Mouse (Mus musculus): ENCODE results near the gene Zbtb32. TPM values are rescaled to one million over a fixed set of nuclear protein-coding genes. Genes with fewer than 3 reads are reported as not detected.

Zbtb32 gene
- polyA plus RNA-seq, 1 experiment: 10.2 TPM

DNA sequence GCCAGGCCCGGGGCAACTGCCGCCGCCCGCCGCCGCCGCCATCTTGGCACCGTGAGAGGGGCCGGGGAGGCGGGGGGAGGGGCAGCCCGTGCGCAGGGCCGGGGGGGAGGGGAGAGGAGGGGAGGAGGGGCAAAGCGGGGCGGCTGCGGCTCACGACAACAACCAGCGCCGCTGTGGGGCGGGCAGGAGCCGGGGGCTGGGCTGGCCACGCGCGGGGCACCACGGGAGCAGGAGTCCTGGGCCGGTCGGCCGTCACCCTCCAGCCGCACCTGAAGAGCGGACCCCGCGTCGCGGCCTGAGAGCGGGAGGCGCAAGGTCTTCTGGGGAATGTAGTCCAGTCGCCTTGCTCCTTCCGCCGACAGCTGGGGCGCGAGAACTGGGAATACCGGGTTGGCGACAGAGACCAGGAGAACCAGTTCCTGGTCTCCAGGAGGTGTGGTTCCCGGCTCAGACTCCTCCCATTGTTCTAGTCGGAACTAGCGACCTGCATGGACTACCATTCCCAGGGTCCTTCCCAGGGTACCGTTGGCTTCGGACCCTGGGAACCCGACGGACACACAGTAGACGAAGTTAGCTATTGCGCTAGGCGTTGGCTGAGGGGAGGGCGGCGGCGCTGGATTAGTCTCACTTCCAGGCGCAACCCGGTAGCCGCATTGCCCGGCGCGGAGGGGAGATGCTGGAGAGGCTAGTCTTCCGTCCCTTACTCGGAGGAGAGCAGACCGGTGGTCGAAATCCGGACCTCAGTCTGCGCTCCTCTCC lies 9.9 kb downstream of the Zbtb32 start, which contains the start of gene Kmt2b:
Gene Kmt2b, minus strand, starts transcription at position 51 of the 759 bp plus-strand sequence.
- Histone ChIP-seq H3K36me3 (ENCODE audit: control insufficient read depth, insufficient read depth, low read length) (peaks cover 15% of the 10 kb centered on the region), H3K4me1 (ENCODE audit: control insufficient read depth, insufficient read depth, insufficient read length) (peaks cover 11% of the 10 kb centered on the region), H3K4me3 (ENCODE audit: extremely low read depth, insufficient read depth, insufficient read length) (peak within 1 kb of the TSS; percentile 87), H3K27ac (ENCODE audit: insufficient read depth, low read length) (peak within 1 kb of the TSS; percentile 79), H3K27me3 (ENCODE audit: control insufficient read depth, insufficient read depth, low read length) (no peaks in the 10 kb centered on the region)
- peak; percentile 81 to 94 for DNase-seq (ENCODE audit: low read depth in 1 of 2, low spot score in 2 of 2)
- WGBS: 1% methylated on average over 53 of the region's 68 CpGs
- TF ChIP-seq POLR2A (IDR thresholded peaks at IDR 0.05; ENCODE audit: low read depth, low read length): no peak; the same call in 1 of the 2 replicates
- TF ChIP-seq CTCF (IDR thresholded peaks at IDR 0.05; ENCODE audit: extremely low read depth, insufficient read depth, insufficient read length, insufficient replicate concordance): no peak

DNA sequence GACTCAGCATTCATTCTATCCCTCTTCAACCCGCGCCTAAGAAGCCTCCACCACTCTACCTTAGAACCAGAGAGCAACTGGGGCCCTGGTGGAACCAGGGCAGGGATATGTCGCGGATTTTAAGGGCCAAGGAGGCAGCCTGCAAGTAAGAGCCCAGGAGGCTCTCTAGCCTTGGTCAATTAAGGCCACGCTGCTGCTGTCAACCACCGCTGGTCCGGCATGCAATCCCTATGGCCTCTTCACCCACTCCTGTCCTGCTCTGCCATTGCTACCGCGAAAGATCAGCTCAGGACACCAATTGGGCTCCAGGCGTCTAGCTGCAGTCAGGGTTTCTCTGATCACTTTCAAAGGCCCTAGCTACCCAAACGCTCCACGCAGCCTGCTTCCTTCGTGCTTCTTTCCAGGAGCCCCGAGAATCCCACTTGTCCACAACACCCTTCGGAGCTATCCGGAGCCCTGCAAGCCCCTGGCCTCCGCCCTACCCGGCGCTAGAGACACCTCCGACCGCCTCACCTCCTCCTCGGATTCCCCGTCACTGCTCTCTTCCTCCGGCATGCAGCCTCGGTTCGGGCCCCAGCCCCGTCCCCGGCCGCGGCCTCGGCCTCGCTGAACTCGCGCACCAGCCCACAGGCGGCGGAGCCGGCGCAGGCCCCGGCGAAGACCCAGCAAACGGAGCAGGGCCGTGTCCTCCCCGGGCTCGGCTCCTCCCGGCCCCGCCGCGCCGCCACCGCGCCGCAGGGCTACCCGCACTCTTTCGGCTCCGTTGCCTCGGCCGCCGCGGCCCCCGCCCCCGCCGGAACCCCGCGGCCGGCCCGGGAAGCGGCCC lies 10.7 kb downstream of the Zbtb32 start:
- H3K27me3 ChIP-seq (ENCODE audit: control insufficient read depth, insufficient read depth, low read length): no peaks in the 10 kb centered on the region
- H3K36me3 ChIP-seq (ENCODE audit: control insufficient read depth, insufficient read depth, low read length): peaks cover 17% of the 10 kb centered on the region
- WGBS: 2% methylated on average over 64 of the region's 67 CpGs
- DNase-seq (ENCODE audit: low read depth in 1 of 2, low spot score in 2 of 2): peak in 1 of 2 experiments; percentile 44
- H3K27ac ChIP-seq (ENCODE audit: insufficient read depth, low read length): peak overlapping the region; percentile 79
- TF ChIP-seq POLR2A (IDR thresholded peaks at IDR 0.05; ENCODE audit: low read depth, low read length) (no peak), CTCF (IDR thresholded peaks at IDR 0.05; ENCODE audit: extremely low read depth, insufficient read depth, insufficient read length, insufficient replicate concordance) (no peak)
- H3K4me1 ChIP-seq (ENCODE audit: control insufficient read depth, insufficient read depth, insufficient read length): peaks cover 11% of the 10 kb centered on the region
- H3K4me3 ChIP-seq (ENCODE audit: extremely low read depth, insufficient read depth, insufficient read length): peak overlapping the region; percentile 87

DNA sequence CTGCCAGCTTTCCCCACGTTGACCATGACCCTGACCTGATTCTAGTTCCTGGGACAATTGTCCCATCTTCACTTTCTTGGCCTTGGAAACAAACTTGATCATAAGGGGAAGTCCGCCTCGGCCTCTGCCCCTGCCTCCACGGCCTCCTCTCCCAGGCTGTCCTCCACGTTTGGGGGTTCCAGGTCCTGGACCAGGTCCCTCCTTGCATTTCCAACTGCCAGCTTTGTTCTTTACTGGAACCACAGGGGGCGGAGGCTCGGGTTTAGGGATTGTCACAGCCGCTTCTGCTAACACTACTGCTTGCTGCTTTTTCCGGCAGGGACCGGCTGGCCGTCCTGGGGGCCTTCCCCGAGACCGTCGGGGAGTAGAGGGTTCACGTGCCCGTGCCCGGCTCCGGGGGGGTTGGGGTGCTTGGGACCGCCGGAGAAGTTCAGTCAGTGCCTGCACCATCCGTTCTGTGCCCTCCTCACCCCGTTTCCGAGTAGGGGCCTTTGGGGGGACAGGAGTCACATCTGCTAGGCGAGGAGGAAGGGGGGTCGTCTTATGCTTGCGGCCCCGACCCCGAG lies 12.2 kb downstream of the Zbtb32 start:
- no peak for DNase-seq (ENCODE audit: low read depth in 1 of 2, low spot score in 2 of 2)
- TF ChIP-seq POLR2A (IDR thresholded peaks at IDR 0.05; ENCODE audit: low read depth, low read length): no peak
- TF ChIP-seq CTCF (IDR thresholded peaks at IDR 0.05; ENCODE audit: extremely low read depth, insufficient read depth, insufficient read length, insufficient replicate concordance): no peak
- no peaks in the 10 kb centered on the region for H3K27me3 ChIP-seq (ENCODE audit: control insufficient read depth, insufficient read depth, low read length)
- H3K27ac ChIP-seq (ENCODE audit: insufficient read depth, low read length): no peak overlapping the region
- WGBS: 95% methylated on average over 28 of the region's 28 CpGs
- peaks cover 6% of the 10 kb centered on the region for H3K4me1 ChIP-seq (ENCODE audit: control insufficient read depth, insufficient read depth, insufficient read length)
- H3K36me3 ChIP-seq (ENCODE audit: control insufficient read depth, insufficient read depth, low read length): peaks cover 27% of the 10 kb centered on the region
- H3K4me3 ChIP-seq (ENCODE audit: extremely low read depth, insufficient read depth, insufficient read length): no peak overlapping the region

DNA sequence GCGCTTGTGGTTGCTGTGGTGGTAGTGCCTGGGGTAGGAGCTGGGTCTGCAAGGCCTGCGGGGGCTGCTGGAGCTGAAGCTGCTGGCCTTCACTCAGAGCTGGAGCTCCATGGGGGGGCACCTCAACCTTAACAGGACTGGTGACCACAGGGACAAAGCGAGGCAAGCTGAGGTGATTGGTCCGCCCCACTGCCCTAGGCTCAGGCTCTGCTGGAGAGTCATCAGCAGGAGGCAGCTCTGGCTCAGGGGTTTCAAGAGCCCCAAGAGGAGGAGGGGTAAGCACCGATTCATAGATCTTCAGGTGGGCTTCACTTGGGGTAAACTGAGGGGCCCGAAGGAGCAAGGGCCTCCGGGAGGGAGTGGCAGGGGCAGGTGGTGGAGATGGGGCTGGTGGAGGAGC lies 13.5 kb downstream of the Zbtb32 start:
- no peak for DNase-seq (ENCODE audit: low read depth in 1 of 2, low spot score in 2 of 2)
- TF ChIP-seq POLR2A (IDR thresholded peaks at IDR 0.05; ENCODE audit: low read depth, low read length) (no peak), CTCF (IDR thresholded peaks at IDR 0.05; ENCODE audit: extremely low read depth, insufficient read depth, insufficient read length, insufficient replicate concordance) (no peak)
- Histone ChIP-seq H3K27me3 (ENCODE audit: control insufficient read depth, insufficient read depth, low read length) (no peaks in the 10 kb centered on the region), H3K27ac (ENCODE audit: insufficient read depth, low read length) (no peak overlapping the region), H3K4me3 (ENCODE audit: extremely low read depth, insufficient read depth, insufficient read length) (no peak overlapping the region), H3K4me1 (ENCODE audit: control insufficient read depth, insufficient read depth, insufficient read length) (peaks cover 6% of the 10 kb centered on the region), H3K36me3 (ENCODE audit: control insufficient read depth, insufficient read depth, low read length) (peaks cover 33% of the 10 kb centered on the region)
- WGBS: 95% methylated on average over 7 of the region's 7 CpGs

DNA sequence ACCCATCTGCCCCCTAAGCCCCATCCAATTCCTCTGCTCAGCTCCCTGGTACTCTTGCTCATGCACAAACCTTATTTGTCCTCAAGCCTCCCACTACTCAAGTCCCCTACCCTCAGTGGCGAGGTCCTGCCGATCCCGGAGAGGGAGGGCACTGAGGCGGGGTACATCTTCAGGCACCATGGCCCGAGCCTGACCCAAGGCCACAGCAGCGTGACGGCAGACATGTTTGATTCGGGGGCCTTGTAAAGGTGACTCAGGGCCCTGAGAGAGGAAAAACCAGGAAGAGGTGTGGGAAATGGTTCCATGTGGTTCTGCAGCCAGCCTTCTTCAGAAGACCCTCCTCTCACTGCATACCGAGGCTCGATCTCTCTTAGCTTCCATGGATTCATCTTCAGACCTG lies 14.4 kb downstream of the Zbtb32 start:
- TF ChIP-seq CTCF (IDR thresholded peaks at IDR 0.05; ENCODE audit: extremely low read depth, insufficient read depth, insufficient read length, insufficient replicate concordance) (no peak), POLR2A (IDR thresholded peaks at IDR 0.05; ENCODE audit: low read depth, low read length) (no peak)
- Histone ChIP-seq H3K36me3 (ENCODE audit: control insufficient read depth, insufficient read depth, low read length) (peaks cover 39% of the 10 kb centered on the region), H3K4me3 (ENCODE audit: extremely low read depth, insufficient read depth, insufficient read length) (no peak overlapping the region), H3K27ac (ENCODE audit: insufficient read depth, low read length) (no peak overlapping the region), H3K4me1 (ENCODE audit: control insufficient read depth, insufficient read depth, insufficient read length) (peaks cover 2% of the 10 kb centered on the region; the same call in 1 of the 2 replicates), H3K27me3 (ENCODE audit: control insufficient read depth, insufficient read depth, low read length) (no peaks in the 10 kb centered on the region)
- no peak for DNase-seq (ENCODE audit: low read depth in 1 of 2, low spot score in 2 of 2)
- 93% methylated on average over 10 of the region's 10 CpGs for WGBS

DNA sequence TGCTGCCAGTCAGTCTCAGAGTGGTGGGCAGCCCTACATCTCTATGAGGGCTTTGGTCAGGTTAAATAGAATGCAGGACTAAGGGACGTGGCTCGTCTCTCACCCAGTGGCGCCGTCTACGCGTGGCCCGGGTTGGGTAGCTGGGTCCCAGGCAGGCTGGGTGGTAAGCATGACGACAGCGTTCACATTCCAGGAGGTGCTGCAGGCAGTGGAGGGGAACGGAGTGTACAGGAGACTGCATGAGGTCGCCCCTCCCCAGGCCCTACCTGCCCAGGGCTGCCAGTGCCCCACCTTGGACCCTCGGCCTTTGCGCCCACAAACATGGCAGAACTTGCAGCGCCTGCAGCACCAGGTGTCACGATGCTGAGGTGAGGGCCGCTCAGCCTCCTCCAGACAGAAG lies 17.2 kb downstream of the Zbtb32 start:
- Histone ChIP-seq H3K27ac (ENCODE audit: insufficient read depth, low read length) (no peak overlapping the region), H3K4me3 (ENCODE audit: extremely low read depth, insufficient read depth, insufficient read length) (no peak overlapping the region), H3K36me3 (ENCODE audit: control insufficient read depth, insufficient read depth, low read length) (peaks cover 60% of the 10 kb centered on the region), H3K4me1 (ENCODE audit: control insufficient read depth, insufficient read depth, insufficient read length) (no peaks in the 10 kb centered on the region), H3K27me3 (ENCODE audit: control insufficient read depth, insufficient read depth, low read length) (no peaks in the 10 kb centered on the region)
- 98% methylated on average over 16 of the region's 16 CpGs for WGBS
- TF ChIP-seq POLR2A (IDR thresholded peaks at IDR 0.05; ENCODE audit: low read depth, low read length) (no peak), CTCF (IDR thresholded peaks at IDR 0.05; ENCODE audit: extremely low read depth, insufficient read depth, insufficient read length, insufficient replicate concordance) (no peak)
- DNase-seq (ENCODE audit: low read depth in 1 of 2, low spot score in 2 of 2): no peak

All from spleen, adult 2 months (tissue).